Mouse (Mus musculus): ENCODE results near the gene Tns3. TPM values are rescaled to one million over a fixed set of nuclear protein-coding genes. Genes with fewer than 3 reads are reported as not detected.

The Tns3 gene
- total and polyA plus RNA-seq, 3 experiments: not detected

DNA sequence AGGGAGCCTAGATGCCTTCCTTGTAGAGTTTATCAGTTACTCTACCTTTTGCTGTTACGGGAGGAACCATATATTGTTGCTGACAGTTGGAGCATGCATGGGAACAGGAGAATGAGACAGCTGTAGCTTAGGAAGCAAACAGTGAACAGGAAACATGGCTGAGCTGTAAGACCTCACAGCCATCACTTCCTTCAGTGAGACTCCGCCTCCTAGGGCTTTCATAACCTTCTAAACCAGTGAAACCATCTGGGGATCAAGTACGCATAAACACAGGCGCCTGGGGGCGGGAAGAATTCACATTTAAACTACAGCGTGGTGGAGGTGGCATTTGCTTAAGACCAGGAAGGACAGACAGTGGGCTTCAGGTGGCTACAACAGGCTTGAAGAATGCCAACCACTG is 208.7 kb downstream of the Tns3 start:
- Histone ChIP-seq H3K4me1 (ENCODE audit: control insufficient read depth in 1 of 2, insufficient read depth in 2 of 2, low read length in 2 of 2) (no peaks in the 10 kb centered on the region), H3K27me3 (ENCODE audit: control insufficient read depth in 1 of 2, insufficient read depth in 2 of 2, low read length in 2 of 2) (no peaks in the 10 kb centered on the region), H3K4me3 (ENCODE audit: control insufficient read depth in 1 of 2, insufficient read depth in 1 of 2, low read depth in 2 of 2, low read length in 2 of 2) (no peak overlapping the region), H3K27ac (ENCODE audit: control insufficient read depth, low read depth, low read length) (no peak overlapping the region), H3K79me2 (ENCODE audit: control insufficient read depth, insufficient read depth, low read length, poor library complexity) (no peaks in the 10 kb centered on the region), H3K9ac (ENCODE audit: control insufficient read depth, low read depth, low read length, poor library complexity, severe bottlenecking) (no peak overlapping the region), H3K9me3 (replicated peaks; ENCODE audit: insufficient read depth, low read length) (no peaks in the 10 kb centered on the region), H3K36me3 (ENCODE audit: control insufficient read depth in 1 of 2, insufficient read depth in 2 of 2, low read length in 2 of 2) (no peaks in the 10 kb centered on the region)
- no peak for DNase-seq (ENCODE audit: low read depth, low spot score)
- TF ChIP-seq MAZ (IDR thresholded peaks at IDR 0.05; ENCODE audit: low read depth, low read length) (no peak), MYC (IDR thresholded peaks at IDR 0.05; ENCODE audit: low read depth, low read length) (no peak)

- Histone ChIP-seq H3K27ac (ENCODE audit: control insufficient read depth, low read depth, low read length) (no peak overlapping the region), H3K4me1 (ENCODE audit: control insufficient read depth in 1 of 2, insufficient read depth in 2 of 2, low read length in 2 of 2) (no peaks in the 10 kb centered on the region), H3K79me2 (ENCODE audit: control insufficient read depth, insufficient read depth, low read length, poor library complexity) (no peaks in the 10 kb centered on the region), H3K9me3 (replicated peaks; ENCODE audit: insufficient read depth, low read length) (no peaks in the 10 kb centered on the region), H3K27me3 (ENCODE audit: control insufficient read depth in 1 of 2, insufficient read depth in 2 of 2, low read length in 2 of 2) (no peaks in the 10 kb centered on the region), H3K36me3 (ENCODE audit: control insufficient read depth in 1 of 2, insufficient read depth in 2 of 2, low read length in 2 of 2) (no peaks in the 10 kb centered on the region), H3K4me3 (ENCODE audit: control insufficient read depth in 1 of 2, insufficient read depth in 1 of 2, low read depth in 2 of 2, low read length in 2 of 2) (no peak overlapping the region), H3K9ac (ENCODE audit: control insufficient read depth, low read depth, low read length, poor library complexity, severe bottlenecking) (no peak overlapping the region)
- TF ChIP-seq POLR2AphosphoS5 (IDR thresholded peaks at IDR 0.05; ENCODE audit: borderline replicate concordance, low read depth, low read length) (no peak), CHD2 (IDR thresholded peaks at IDR 0.05; ENCODE audit: low read length) (no peak), JUND (IDR thresholded peaks at IDR 0.05; ENCODE audit: low read depth, low read length) (no peak), MYC (IDR thresholded peaks at IDR 0.05; ENCODE audit: low read depth, low read length) (no peak), UBTF (IDR thresholded peaks at IDR 0.05; ENCODE audit: borderline replicate concordance, insufficient read depth, low read depth, low read length) (no peak), ZNF384 (IDR thresholded peaks at IDR 0.05; ENCODE audit: low read depth, low read length) (no peak), E2F4 (IDR thresholded peaks at IDR 0.05; ENCODE audit: borderline replicate concordance, low read depth, low read length) (no peak), RCOR1 (IDR thresholded peaks at IDR 0.05; ENCODE audit: low read depth, low read length) (no peak), MXI1 (IDR thresholded peaks at IDR 0.05; ENCODE audit: low read depth, low read length) (no peak), ELF1 (IDR thresholded peaks at IDR 0.05; ENCODE audit: low read depth, low read length) (no peak)
- DNase-seq (ENCODE audit: low read depth, low spot score): no peak
Measured at GRCm38 (mm10) chr11:8453252-8453651, 211.1 kb downstream of the Tns3 start.

- no peaks in the 10 kb centered on the region for H3K4me1 ChIP-seq (ENCODE audit: control insufficient read depth in 1 of 2, insufficient read depth in 2 of 2, low read length in 2 of 2)
- DNase-seq (ENCODE audit: low read depth, low spot score): no peak
- H3K79me2 ChIP-seq (ENCODE audit: control insufficient read depth, insufficient read depth, low read length, poor library complexity): no peaks in the 10 kb centered on the region
- H3K9me3 ChIP-seq (replicated peaks; ENCODE audit: insufficient read depth, low read length): no peaks in the 10 kb centered on the region
- H3K4me3 ChIP-seq (ENCODE audit: control insufficient read depth in 1 of 2, insufficient read depth in 1 of 2, low read depth in 2 of 2, low read length in 2 of 2): no peak overlapping the region
- TF ChIP-seq HCFC1 (IDR thresholded peaks at IDR 0.05; ENCODE audit: low read depth, low read length) (no peak), TAL1 (IDR thresholded peaks at IDR 0.05; ENCODE audit: low read length) (no peak), E2F4 (IDR thresholded peaks at IDR 0.05; ENCODE audit: borderline replicate concordance, low read depth, low read length) (no peak), GATA1 (IDR thresholded peaks at IDR 0.05; ENCODE audit: low read depth, low read length) (no peak), CHD2 (IDR thresholded peaks at IDR 0.05; ENCODE audit: low read length) (no peak), ZC3H11A (IDR thresholded peaks at IDR 0.05; ENCODE audit: low read depth, low read length) (no peak), ELF1 (IDR thresholded peaks at IDR 0.05; ENCODE audit: low read depth, low read length) (no peak), NRF1 (IDR thresholded peaks at IDR 0.05; ENCODE audit: insufficient read depth, low read depth, low read length, poor library complexity, severe bottlenecking) (no peak), SMC3 (IDR thresholded peaks at IDR 0.05; ENCODE audit: low read depth, low read length) (no peak), KAT2A (conservative IDR thresholded peaks at IDR 0.05; ENCODE audit: low read depth, low read length) (no peak)
- no peak overlapping the region for H3K9ac ChIP-seq (ENCODE audit: control insufficient read depth, low read depth, low read length, poor library complexity, severe bottlenecking)
- H3K36me3 ChIP-seq (ENCODE audit: control insufficient read depth in 1 of 2, insufficient read depth in 2 of 2, low read length in 2 of 2): no peaks in the 10 kb centered on the region
- no peaks in the 10 kb centered on the region for H3K27me3 ChIP-seq (ENCODE audit: control insufficient read depth in 1 of 2, insufficient read depth in 2 of 2, low read length in 2 of 2)
- H3K27ac ChIP-seq (ENCODE audit: control insufficient read depth, low read depth, low read length): no peak overlapping the region
Measured at GRCm38 (mm10) chr11:8451597-8452201, 212.6 kb downstream of the Tns3 start.

All from MEL (cell line).